In the genomic region with DNA sequence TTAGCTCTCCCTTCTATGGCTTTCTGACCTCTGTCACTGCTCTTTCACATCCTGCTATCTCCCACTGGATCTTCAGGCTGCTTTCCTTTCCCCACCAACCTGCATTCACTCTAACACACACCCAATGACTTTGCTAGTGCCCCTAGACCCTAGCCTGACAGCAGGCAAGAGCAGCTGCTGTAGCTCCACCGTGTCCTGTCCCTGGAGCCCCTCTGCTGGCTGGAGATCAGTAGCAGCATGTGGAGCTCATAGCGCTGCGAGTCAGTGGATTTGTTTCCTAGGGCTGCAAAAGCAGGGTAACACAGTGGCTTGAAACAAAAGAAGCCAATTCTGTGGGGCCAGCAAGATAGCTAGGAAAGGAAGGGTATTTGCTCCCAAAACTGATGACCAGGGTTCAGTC, we compare ENCODE assay signal across 11 mouse cellular contexts.
A peak's percentile ranks its signal among the peaks of the same experiment; 100 is the strongest.
DNase-seq lines count a peak whose midpoint lies in the region; ATAC-seq and TF ChIP-seq lines count a peak whose summit lies in the region.
"Had no signal": no experiment of that assay in that cellular context is flagged by ENCODE, and none has a peak within 500 bp of the region (broad histone marks: within the 10 kb centered on the region; RNA-seq: fewer than 3 reads in every experiment).

No protein-coding gene starts in this region.

- H3K4me1 ChIP-seq in hindbrain, embryonic 16.5 days (ENCODE audit: control insufficient read depth, insufficient read depth, low read depth, low read length) = no peaks in the 10 kb centered on the region
- H3K4me1 ChIP-seq in hindbrain, embryonic 11.5 days (replicated peaks; ENCODE audit: control insufficient read depth, insufficient read depth, low read length) = no peaks in the 10 kb centered on the region
- H3K4me1 ChIP-seq in midbrain, embryonic 13.5 days (replicated peaks) = peaks cover 6% of the 10 kb centered on the region
- no peaks in the 10 kb centered on the region for H3K4me1 ChIP-seq in midbrain, embryonic 11.5 days (ENCODE audit: control insufficient read depth, insufficient read depth, low read length)
- no peaks in the 10 kb centered on the region for H3K4me1 ChIP-seq in hindbrain, postnatal 0 days (ENCODE audit: insufficient read depth, low read length)
- H3K4me1 ChIP-seq: intestine, embryonic 15.5 days; liver, embryonic 15.5 days had no signal

- ATAC-seq in cerebellum, adult (ENCODE audit: insufficient number of reproducible peaks, low FRiP score, low TSS enrichment) = no peak
- ATAC-seq in hindbrain, embryonic 16.5 days = peak; percentile 50; the same call in 1 of the 2 replicates
- ATAC-seq in hindbrain, embryonic 11.5 days (ENCODE audit: low FRiP score) = no peak
- no peak; the same call in 1 of the 2 replicates for ATAC-seq in midbrain, embryonic 13.5 days
- no peak for ATAC-seq in midbrain, embryonic 11.5 days (ENCODE audit: low FRiP score)
- 0 out of 2 replicates have a peak, but pooled peaks have one; percentile 45 for ATAC-seq in hindbrain, postnatal 0 days
- no peak for ATAC-seq in activated CD4-positive, CD25-positive, alpha-beta regulatory T cell, adult 4 months
- ATAC-seq: intestine, embryonic 15.5 days had no signal

- no peaks in the 10 kb centered on the region for H3K9me3 ChIP-seq in hindbrain, embryonic 16.5 days (ENCODE audit: control insufficient read depth, low read length)
- H3K9me3 ChIP-seq in hindbrain, embryonic 11.5 days (ENCODE audit: control insufficient read depth, low read length) = no peaks in the 10 kb centered on the region
- no peaks in the 10 kb centered on the region for H3K9me3 ChIP-seq in midbrain, embryonic 13.5 days
- H3K9me3 ChIP-seq in midbrain, embryonic 11.5 days (ENCODE audit: control insufficient read depth, low read length) = no peaks in the 10 kb centered on the region
- H3K9me3 ChIP-seq in hindbrain, postnatal 0 days (ENCODE audit: low read length) = no peaks in the 10 kb centered on the region
- H3K9me3 ChIP-seq: intestine, embryonic 15.5 days; liver, embryonic 15.5 days had no signal

- H3K27ac ChIP-seq in hindbrain, embryonic 16.5 days (ENCODE audit: low read depth, low read length) = no peak overlapping the region
- H3K27ac ChIP-seq in hindbrain, embryonic 11.5 days (ENCODE audit: low read depth, low read length) = no peak overlapping the region
- H3K27ac ChIP-seq in midbrain, embryonic 13.5 days = peak overlapping the region; percentile 6; the same call in 1 of the 2 replicates
- H3K27ac ChIP-seq in midbrain, embryonic 11.5 days (ENCODE audit: low read depth, low read length) = no peak overlapping the region
- H3K27ac ChIP-seq in hindbrain, postnatal 0 days = no peak overlapping the region
- H3K27ac ChIP-seq: intestine, embryonic 15.5 days; liver, embryonic 15.5 days had no signal

- no peak overlapping the region for H3K4me3 ChIP-seq in hindbrain, embryonic 16.5 days (ENCODE audit: low read length)
- no peak overlapping the region for H3K4me3 ChIP-seq in hindbrain, embryonic 11.5 days (ENCODE audit: low read depth, low read length)
- no peak overlapping the region for H3K4me3 ChIP-seq in midbrain, embryonic 13.5 days (replicated peaks)
- no peak overlapping the region for H3K4me3 ChIP-seq in midbrain, embryonic 11.5 days (ENCODE audit: low read depth, low read length)
- no peak overlapping the region for H3K4me3 ChIP-seq in hindbrain, postnatal 0 days (ENCODE audit: low read length)
- H3K4me3 ChIP-seq: erythroblast, embryonic 14.5 days; intestine, embryonic 15.5 days; liver, embryonic 15.5 days had no signal

- no peaks in the 10 kb centered on the region for H3K36me3 ChIP-seq in hindbrain, embryonic 16.5 days (ENCODE audit: control insufficient read depth, insufficient read depth, low read length)
- H3K36me3 ChIP-seq in hindbrain, embryonic 11.5 days (ENCODE audit: control insufficient read depth, insufficient read depth, low read length) = no peaks in the 10 kb centered on the region
- H3K36me3 ChIP-seq in midbrain, embryonic 13.5 days = peaks cover 4% of the 10 kb centered on the region; the same call in 1 of the 2 replicates
- H3K36me3 ChIP-seq in midbrain, embryonic 11.5 days (ENCODE audit: control insufficient read depth, insufficient read depth, low read length) = no peaks in the 10 kb centered on the region
- no peaks in the 10 kb centered on the region for H3K36me3 ChIP-seq in hindbrain, postnatal 0 days (ENCODE audit: insufficient read depth, low read length)
- H3K36me3 ChIP-seq: intestine, embryonic 15.5 days; liver, embryonic 15.5 days had no signal

- no peak overlapping the region for H3K4me2 ChIP-seq in hindbrain, embryonic 16.5 days (ENCODE audit: low read length)
- H3K4me2 ChIP-seq in hindbrain, embryonic 11.5 days (replicated peaks; ENCODE audit: low read depth, low read length) = no peak overlapping the region
- H3K4me2 ChIP-seq in midbrain, embryonic 13.5 days (replicated peaks) = no peak overlapping the region
- no peak overlapping the region for H3K4me2 ChIP-seq in midbrain, embryonic 11.5 days
- no peak overlapping the region for H3K4me2 ChIP-seq in hindbrain, postnatal 0 days (ENCODE audit: low read depth, low read length)
- H3K4me2 ChIP-seq: intestine, embryonic 15.5 days; liver, embryonic 15.5 days had no signal

- TF ChIP-seq CTCF in hindbrain, postnatal 0 days (IDR thresholded peaks at IDR 0.05; ENCODE audit: low read depth) = no peak; the same call in 1 of the 2 replicates

- no peak overlapping the region for H3K9ac ChIP-seq in hindbrain, embryonic 16.5 days (ENCODE audit: low read depth, low read length)
- H3K9ac ChIP-seq in hindbrain, embryonic 11.5 days (ENCODE audit: low read depth, low read length) = no peak overlapping the region
- H3K9ac ChIP-seq in midbrain, embryonic 13.5 days (replicated peaks) = no peak overlapping the region
- H3K9ac ChIP-seq in midbrain, embryonic 11.5 days (ENCODE audit: low read length) = no peak overlapping the region
- no peak overlapping the region for H3K9ac ChIP-seq in hindbrain, postnatal 0 days (replicated peaks; ENCODE audit: low read length)
- H3K9ac ChIP-seq: intestine, embryonic 15.5 days; liver, embryonic 15.5 days had no signal

- no peaks in the 10 kb centered on the region for H3K27me3 ChIP-seq in hindbrain, embryonic 16.5 days (replicated peaks; ENCODE audit: control insufficient read depth, insufficient read depth, low read length)
- H3K27me3 ChIP-seq in hindbrain, embryonic 11.5 days (ENCODE audit: control insufficient read depth, insufficient read depth, low read length) = no peaks in the 10 kb centered on the region
- H3K27me3 ChIP-seq in midbrain, embryonic 13.5 days = no peaks in the 10 kb centered on the region
- H3K27me3 ChIP-seq in midbrain, embryonic 11.5 days (ENCODE audit: control insufficient read depth, insufficient read depth, low read length) = no peaks in the 10 kb centered on the region
- H3K27me3 ChIP-seq in hindbrain, postnatal 0 days (ENCODE audit: insufficient read depth, low read length) = no peaks in the 10 kb centered on the region
- H3K27me3 ChIP-seq: intestine, embryonic 15.5 days; liver, embryonic 15.5 days had no signal

- DNase-seq in cerebellum, adult 11 months = peak; percentile 12
- DNase-seq in hindbrain, embryonic 11.5 days (ENCODE audit: low spot score) = no peak
- DNase-seq in midbrain, embryonic 11.5 days (ENCODE audit: low spot score, missing footprints) = no peak
- peak; percentile 25 for DNase-seq in hindbrain, postnatal 0 days (ENCODE audit: low spot score)

- WGBS in hindbrain, embryonic 16.5 days = 26% methylated on average over 3 of the region's 3 CpGs
- 68% methylated on average over 3 of the region's 3 CpGs for WGBS in hindbrain, embryonic 11.5 days
- 43% methylated on average over 3 of the region's 3 CpGs for WGBS in midbrain, embryonic 13.5 days
- 68% methylated on average over 3 of the region's 3 CpGs for WGBS in midbrain, embryonic 11.5 days
- 26% methylated on average over 3 of the region's 3 CpGs for WGBS in hindbrain, postnatal 0 days

Comparison
In these comparisons a context has a peak if more than half of its experiments do, and no peak if none do; other contexts are left out.
1. DNase-seq: peak in cerebellum, adult 11 months (single experiment) and hindbrain, postnatal 0 days (single experiment); none in hindbrain, embryonic 11.5 days (single experiment) and midbrain, embryonic 11.5 days (single experiment).
2. ATAC-seq: peak in hindbrain, embryonic 16.5 days (single experiment) and hindbrain, postnatal 0 days (single experiment); none in cerebellum, adult (single experiment), hindbrain, embryonic 11.5 days (single experiment), midbrain, embryonic 13.5 days (single experiment), midbrain, embryonic 11.5 days (single experiment) and activated CD4-positive, CD25-positive, alpha-beta regulatory T cell, adult 4 months (single experiment).